Mouse (Mus musculus): ENCODE results near the gene Mboat7.
"Not testable (repeated sequence)": the region's sequence is repeated elsewhere in the genome, so short reads cannot be mapped to it uniquely, and the experiment has no call there.

Mboat7 gene

GRCm38 (mm10) chr7:3692987-3693808 is at the start of gene Mboat7:
Gene Mboat7 (minus strand): TSS chr7:3693523.
- DNase-seq (ENCODE audit: low read depth, low spot score), result peak; percentile 98

- not testable (repeated sequence) for DNase-seq (ENCODE audit: low read depth, low spot score)
These were observed 39.4 kb upstream of the Mboat7 start for GRCm38 (mm10) chr7:3732675-3733074.

GRCm38 (mm10) chr7:3725459-3725858 is 32.1 kb upstream of the Mboat7 start:
- DNase-seq (ENCODE audit: low read depth, low spot score), result not testable (repeated sequence)

- DNase-seq (ENCODE audit: low read depth, low spot score), result not testable (repeated sequence)
These were observed 26.9 kb upstream of the Mboat7 start, which contains the start of gene Pirb for GRCm38 (mm10) chr7:3720268-3720667. Gene Pirb (minus strand): TSS chr7:3720391.

- DNase-seq (ENCODE audit: low read depth, low spot score), result no peak
These were observed 21.9 kb upstream of the Mboat7 start for GRCm38 (mm10) chr7:3715249-3715648.

- no peak for DNase-seq (ENCODE audit: low read depth, low spot score)
These were observed 19.1 kb upstream of the Mboat7 start for GRCm38 (mm10) chr7:3712264-3712942.

GRCm38 (mm10) chr7:3709000-3709399 is 15.7 kb upstream of the Mboat7 start:
- peak; percentile 68 for DNase-seq (ENCODE audit: low read depth, low spot score)

- peak; percentile 57 for DNase-seq (ENCODE audit: low read depth, low spot score)
These were observed 15.2 kb upstream of the Mboat7 start for GRCm38 (mm10) chr7:3708447-3708980.

GRCm38 (mm10) chr7:3707568-3708413 is 14.5 kb upstream of the Mboat7 start:
- DNase-seq (ENCODE audit: low read depth, low spot score), result peak; percentile 73

GRCm38 (mm10) chr7:3707027-3707426 is 13.7 kb upstream of the Mboat7 start:
- peak; percentile 50 for DNase-seq (ENCODE audit: low read depth, low spot score)

- peak; percentile 41 for DNase-seq (ENCODE audit: low read depth, low spot score)
These were observed 13.1 kb upstream of the Mboat7 start for GRCm38 (mm10) chr7:3706343-3706934.

- no peak for DNase-seq (ENCODE audit: low read depth, low spot score)
These were observed 12.6 kb upstream of the Mboat7 start for GRCm38 (mm10) chr7:3705911-3706310.

- DNase-seq (ENCODE audit: low read depth, low spot score), result not testable (repeated sequence)
These were observed 12.1 kb upstream of the Mboat7 start for GRCm38 (mm10) chr7:3705461-3705860.

- peak; percentile 56 for DNase-seq (ENCODE audit: low read depth, low spot score)
These were observed 11.2 kb upstream of the Mboat7 start for GRCm38 (mm10) chr7:3704475-3704874.

- peak; percentile 97 for DNase-seq (ENCODE audit: low read depth, low spot score)
These were observed 10.6 kb upstream of the Mboat7 start, which contains the start of gene Rps9 for GRCm38 (mm10) chr7:3703879-3704441. Gene Rps9 (plus strand): TSS chr7:3703993.

GRCm38 (mm10) chr7:3703148-3703878 is 10.0 kb upstream of the Mboat7 start:
- DNase-seq (ENCODE audit: low read depth, low spot score), result no peak

- DNase-seq (ENCODE audit: low read depth, low spot score), result no peak
These were observed 5.1 kb upstream of the Mboat7 start for GRCm38 (mm10) chr7:3698471-3698870.

GRCm38 (mm10) chr7:3694949-3695305 is 1.6 kb upstream of the Mboat7 start:
- not testable (repeated sequence) for DNase-seq (ENCODE audit: low read depth, low spot score)

GRCm38 (mm10) chr7:3694076-3694948 is 989 bp upstream of the Mboat7 start:
- DNase-seq (ENCODE audit: low read depth, low spot score), result peak; percentile 98
